Mouse (Mus musculus) ZHBTc4 (cell line): ENCODE results near the gene Pdcd2.

Experiments
- DNase-seq: peaks from one replicate; pipeline ENCODE4 v3.0.0-alpha.2; 2011; ENCODE audit warnings: low read depth, low spot score

Gene Pdcd2

DNA sequence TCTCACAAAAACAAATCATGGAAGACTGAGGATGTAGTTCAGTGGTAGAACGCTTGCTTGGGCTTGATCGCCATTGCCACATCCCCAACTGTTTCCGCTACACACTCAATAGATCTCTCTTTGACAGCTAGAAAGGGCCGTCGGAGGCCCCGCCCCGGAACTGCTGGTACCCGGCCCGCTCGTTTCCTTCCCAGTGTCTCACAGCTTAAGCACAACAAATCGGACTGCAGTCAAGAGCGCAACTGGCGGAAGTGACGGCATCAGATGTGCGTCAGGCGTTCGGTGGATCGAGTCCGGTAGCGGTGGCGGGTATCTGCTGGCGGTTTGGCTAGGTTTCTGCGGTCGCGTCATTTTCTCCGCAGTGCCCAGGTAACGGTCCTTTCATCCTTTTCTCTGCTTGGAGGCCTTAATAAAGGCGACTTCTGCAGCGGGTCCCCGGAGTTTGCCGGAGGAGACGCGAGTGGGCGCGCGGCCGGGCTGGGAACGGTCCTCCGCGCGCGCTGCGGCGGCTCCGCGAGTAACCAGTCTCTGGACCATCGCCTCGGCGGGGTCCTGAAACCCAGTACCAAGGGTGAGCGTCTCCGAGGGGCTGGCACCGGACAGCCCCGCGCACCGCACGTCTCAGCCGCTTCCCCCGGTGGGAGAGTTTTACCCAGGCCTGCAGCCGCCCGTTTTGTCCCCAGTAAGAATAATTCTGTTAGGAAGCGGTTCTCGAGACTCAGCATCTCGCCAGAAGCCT is 27.3 kb downstream of the Pdcd2 start, which contains the start of the genes Psmb1 and Tbp:
TSS of gene Psmb1 (minus strand) at position 96 of the 739 bp plus-strand sequence.
TSS of gene Tbp (plus strand) at position 233 of the 739 bp plus-strand sequence.
- DNase-seq, result peak; percentile 99

DNA sequence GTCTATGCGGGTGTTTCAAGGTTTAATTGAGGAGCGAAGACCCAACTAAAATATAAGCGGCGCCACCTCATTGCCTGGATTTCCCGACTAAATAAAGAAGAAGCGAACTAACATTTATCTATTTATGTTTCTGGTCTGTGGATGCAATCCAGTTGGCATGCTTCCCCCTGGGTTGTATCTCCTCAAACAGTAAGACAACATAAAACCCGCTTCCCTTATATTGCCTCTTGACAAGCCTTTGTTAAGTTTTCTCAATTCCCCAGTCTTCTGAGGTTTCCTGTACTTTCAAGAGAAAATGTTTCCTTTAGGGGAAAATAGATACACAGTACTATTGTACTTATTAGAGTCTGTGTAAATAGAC is 28.4 kb downstream of the Pdcd2 start:
- no peak for DNase-seq

DNA sequence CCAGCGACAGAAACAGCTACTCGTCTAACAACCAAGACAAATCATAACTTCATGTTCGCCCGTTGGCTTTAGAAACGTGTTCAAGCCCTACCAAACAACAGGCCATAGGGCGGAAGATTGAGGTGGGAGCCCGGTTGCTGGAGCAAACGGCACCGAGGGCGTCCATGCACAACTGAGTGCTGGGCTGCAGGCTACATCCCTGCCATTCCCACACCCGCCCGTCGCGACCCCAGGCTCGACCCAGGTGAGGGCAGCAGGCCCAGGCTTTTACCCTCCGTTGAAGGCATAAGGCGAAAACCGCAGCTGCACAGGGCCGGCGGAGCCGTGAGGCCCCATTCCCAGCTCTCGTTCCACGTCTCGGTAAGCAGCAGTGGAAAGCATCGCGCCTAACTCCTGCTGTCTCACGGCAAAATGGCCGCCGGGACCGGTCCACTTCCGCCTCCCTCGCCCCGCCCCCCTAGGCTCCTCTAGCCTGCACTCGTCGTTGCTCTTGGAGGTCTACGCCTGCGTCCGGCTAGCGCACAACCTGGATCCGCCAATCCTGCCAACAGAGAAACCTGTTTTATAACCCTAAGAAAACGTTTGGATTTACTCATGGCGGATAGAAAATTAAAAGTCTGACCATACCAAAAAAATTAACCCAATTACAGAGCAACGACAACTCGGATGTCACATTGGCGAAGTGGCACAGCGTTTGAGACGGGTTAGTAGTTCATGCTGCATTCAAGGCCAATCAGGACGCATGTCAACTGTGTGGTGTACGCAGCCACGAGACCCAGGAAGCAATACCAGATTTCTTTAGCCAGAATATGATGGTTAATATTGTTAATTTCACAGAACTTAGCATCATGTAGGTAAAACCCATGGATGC is 29.0 kb downstream of the Pdcd2 start:
- peak; percentile 97 for DNase-seq

DNA sequence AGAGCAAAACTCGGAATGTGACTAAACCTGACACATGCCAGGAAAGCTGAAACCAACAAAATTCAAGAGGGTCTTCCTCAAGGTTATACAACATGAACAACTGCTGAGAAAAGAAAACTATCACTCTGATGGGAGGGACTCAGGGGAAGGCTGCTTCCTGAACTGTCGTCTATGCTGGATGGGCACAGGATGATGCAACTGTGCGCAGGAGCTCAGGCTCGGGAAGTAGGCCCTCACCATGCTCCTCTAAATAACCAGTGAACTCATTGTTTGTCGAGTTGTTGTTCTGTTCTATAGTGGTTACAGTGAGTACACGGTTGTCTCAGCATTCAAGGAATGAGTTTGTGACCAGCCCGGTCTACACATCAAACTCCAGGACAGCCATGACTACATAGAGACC is 36.6 kb downstream of the Pdcd2 start:
- no peak for DNase-seq

DNA sequence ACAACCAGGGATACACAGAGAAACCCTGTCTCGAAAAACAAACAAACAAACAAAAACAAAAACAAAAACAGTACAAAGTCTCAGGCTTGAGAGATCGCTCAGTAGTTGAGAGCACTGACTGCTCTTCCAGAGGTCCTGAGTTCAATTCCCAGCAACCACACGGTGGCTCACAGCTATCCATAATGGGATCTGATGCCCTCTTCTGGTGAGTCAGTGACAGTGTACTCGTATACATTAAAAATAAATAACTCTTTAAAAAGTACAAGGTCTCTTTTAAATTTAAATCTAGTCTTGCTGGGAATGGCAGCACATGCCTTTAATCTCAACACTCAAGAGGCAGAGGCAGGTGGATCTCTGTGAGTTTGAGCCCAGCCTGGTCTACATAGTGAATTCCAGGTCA is 54.4 kb downstream of the Pdcd2 start:
- DNase-seq, result peak; percentile 25
